19 mouse cellular contexts compared by ENCODE assay signal in the genomic region with DNA sequence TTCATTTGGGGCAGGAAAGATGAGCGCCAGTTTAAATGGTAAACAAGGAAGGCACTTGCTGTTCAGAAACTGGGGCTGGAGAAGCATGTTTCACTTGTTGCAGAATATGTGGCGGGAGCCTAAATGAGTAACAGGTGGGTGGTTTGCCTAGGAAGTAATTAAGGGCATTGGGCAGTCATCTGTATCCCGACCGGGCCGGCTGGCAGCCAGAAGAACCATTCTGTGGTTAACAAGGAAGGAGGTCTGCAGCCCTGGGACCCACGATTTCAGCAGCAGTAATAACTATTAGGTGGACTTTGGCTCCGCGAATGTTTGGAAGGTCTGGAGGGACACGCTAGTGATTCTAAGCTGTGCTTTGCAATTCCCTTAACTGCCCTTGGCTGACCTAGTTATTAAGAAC.
DNase-seq lines count a peak whose midpoint lies in the region; ATAC-seq lines count a peak whose summit lies in the region.
"Had no signal": no experiment of that assay in that cellular context is flagged by ENCODE, and none has a peak within 500 bp of the region (broad histone marks: within the 10 kb centered on the region; RNA-seq: fewer than 3 reads in every experiment).

No protein-coding gene starts in this region.

- no peaks in the 10 kb centered on the region for H3K4me1 ChIP-seq in embryonic facial prominence, embryonic 10.5 days
- H3K4me1 ChIP-seq in forebrain, embryonic 11.5 days (replicated peaks; ENCODE audit: control insufficient read depth, insufficient read depth, low read length): no peaks in the 10 kb centered on the region
- H3K4me1 ChIP-seq: embryonic facial prominence, embryonic 13.5 days; forebrain, embryonic 12.5 days; neural tube, embryonic 13.5 days had no signal

- WGBS in embryonic facial prominence, embryonic 10.5 days: 65% methylated on average over 9 of the region's 9 CpGs
- WGBS in forebrain, embryonic 11.5 days: 88% methylated on average over 9 of the region's 9 CpGs

- H3K36me3 ChIP-seq in embryonic facial prominence, embryonic 10.5 days (replicated peaks): no peaks in the 10 kb centered on the region
- no peaks in the 10 kb centered on the region for H3K36me3 ChIP-seq in forebrain, embryonic 11.5 days (ENCODE audit: control insufficient read depth, insufficient read depth, low read length)
- H3K36me3 ChIP-seq: embryonic facial prominence, embryonic 13.5 days; forebrain, embryonic 12.5 days; heart, embryonic 15.5 days; limb, embryonic 15.5 days; neural tube, embryonic 13.5 days had no signal

- H3K4me3 ChIP-seq in embryonic facial prominence, embryonic 10.5 days: no peak overlapping the region
- no peak overlapping the region for H3K4me3 ChIP-seq in forebrain, embryonic 11.5 days (ENCODE audit: low read depth, low read length)
- H3K4me3 ChIP-seq: embryonic facial prominence, embryonic 13.5 days; forebrain, embryonic 12.5 days; heart, embryonic 15.5 days; left cerebral cortex, adult 2 months; limb, embryonic 15.5 days; neural tube, embryonic 13.5 days had no signal

- H3K27ac ChIP-seq in embryonic facial prominence, embryonic 10.5 days (replicated peaks): no peak overlapping the region
- no peak overlapping the region for H3K27ac ChIP-seq in forebrain, embryonic 11.5 days (ENCODE audit: low read depth, low read length)
- H3K27ac ChIP-seq: embryonic facial prominence, embryonic 13.5 days; forebrain, embryonic 12.5 days; heart, embryonic 15.5 days; left cerebral cortex, adult 2 months; limb, embryonic 15.5 days; neural tube, embryonic 13.5 days had no signal

- no peak for ATAC-seq in forebrain, embryonic 11.5 days (replicated peaks; ENCODE audit: low FRiP score)

- no peaks in the 10 kb centered on the region for H3K27me3 ChIP-seq in embryonic facial prominence, embryonic 10.5 days (replicated peaks; ENCODE audit: low read depth, poor library complexity, severe bottlenecking)
- no peaks in the 10 kb centered on the region for H3K27me3 ChIP-seq in forebrain, embryonic 11.5 days (ENCODE audit: control insufficient read depth, insufficient read depth, low read length)
- H3K27me3 ChIP-seq: embryonic facial prominence, embryonic 13.5 days; forebrain, embryonic 12.5 days; heart, embryonic 15.5 days; limb, embryonic 15.5 days; neural tube, embryonic 13.5 days had no signal

- no peaks in the 10 kb centered on the region for H3K9me3 ChIP-seq in embryonic facial prominence, embryonic 10.5 days
- no peaks in the 10 kb centered on the region for H3K9me3 ChIP-seq in forebrain, embryonic 11.5 days (ENCODE audit: control insufficient read depth, low read length)
- H3K9me3 ChIP-seq: embryonic facial prominence, embryonic 13.5 days; forebrain, embryonic 12.5 days; heart, embryonic 15.5 days; limb, embryonic 15.5 days; neural tube, embryonic 13.5 days had no signal

- no peak overlapping the region for H3K9ac ChIP-seq in forebrain, embryonic 11.5 days (ENCODE audit: low read length)
- H3K9ac ChIP-seq: embryonic facial prominence, embryonic 13.5 days; forebrain, embryonic 12.5 days; heart, embryonic 15.5 days; limb, embryonic 15.5 days; neural tube, embryonic 13.5 days had no signal

- no peak overlapping the region for H3K4me2 ChIP-seq in forebrain, embryonic 11.5 days (ENCODE audit: low read depth, low read length, severe bottlenecking)
- H3K4me2 ChIP-seq: embryonic facial prominence, embryonic 13.5 days; forebrain, embryonic 12.5 days; heart, embryonic 15.5 days; limb, embryonic 15.5 days; neural tube, embryonic 13.5 days had no signal

- peak; percentile 5 for DNase-seq in kidney, adult 18-20 months
- no peak for DNase-seq in kidney, adult 11 months
- DNase-seq in embryonic facial prominence, embryonic 10.5 days (ENCODE audit: low spot score): peak; percentile 25
- DNase-seq in kidney, adult 9 months: peak; percentile 34
- DNase-seq in kidney, postnatal 4 days: peak; percentile 32 to 63
- no peak for DNase-seq in forebrain, embryonic 11.5 days (ENCODE audit: low spot score)
- DNase-seq in right cerebral cortex, postnatal 25 days: no peak
- DNase-seq in adipocyte (ENCODE audit: low spot score): no peak
- DNase-seq: cerebellum, adult 9-10 months; heart, adult 18-20 months; lung, postnatal 14 days; right cerebral cortex, postnatal 4 days; thymus, postnatal 36 days had no signal

Comparison
In these comparisons a context has a peak if more than half of its experiments do, and no peak if none do; other contexts are left out.
1. DNase-seq: peak in kidney, adult 18-20 months (single experiment), embryonic facial prominence, embryonic 10.5 days (single experiment), kidney, adult 9 months (single experiment) and kidney, postnatal 4 days (2 of 2); none in kidney, adult 11 months (single experiment), forebrain, embryonic 11.5 days (single experiment), right cerebral cortex, postnatal 25 days (single experiment) and adipocyte (single experiment).